Mouse (Mus musculus) C2C12 (cell line): ENCODE results near the gene Olfr1339.

Source experiments
- CTCF ChIP-seq: IDR thresholded peaks from one replicate; pipeline ENCODE4 v1.5.1; 2011; ENCODE audit not compliant: control insufficient read depth, insufficient read depth, insufficient read length
- FOSL1 ChIP-seq: IDR thresholded peaks from one replicate; pipeline ENCODE4 v1.8.0; 2011; ENCODE audit warnings: mild to moderate bottlenecking, low read length; ENCODE audit not compliant: poor library complexity, insufficient read depth, severe bottlenecking
- MAX ChIP-seq: IDR thresholded peaks from one replicate; pipeline ENCODE4 v1.6.1; 2011; ENCODE audit warnings: mild to moderate bottlenecking, control low read depth
- MYOG ChIP-seq: IDR thresholded peaks from one replicate; pipeline ENCODE4 v1.6.1; 2011; ENCODE audit not compliant: control insufficient read depth, insufficient read length; ENCODE audit errors: extremely low read depth
- USF1 ChIP-seq: IDR thresholded peaks from one replicate; pipeline ENCODE4 v1.6.1; 2011; ENCODE audit warnings: low read depth, mild to moderate bottlenecking, control low read depth, moderate library complexity

GRCm38 (mm10) chr4:118739574-118739973 is 7.6 kb downstream of the Olfr1339 start:
- TF ChIP-seq CTCF (no peak), MAX (no peak), MYOG (no peak), USF1 (no peak), FOSL1 (no peak)
